Mouse (Mus musculus) liver (tissue): ENCODE results near the gene Kirrel3.

Experiments used
- DNase-seq: peaks from one replicate; pipeline ENCODE4 v3.0.0-alpha.2; 2020; ENCODE audit warnings: mixed read lengths

Kirrel3 gene

DNA sequence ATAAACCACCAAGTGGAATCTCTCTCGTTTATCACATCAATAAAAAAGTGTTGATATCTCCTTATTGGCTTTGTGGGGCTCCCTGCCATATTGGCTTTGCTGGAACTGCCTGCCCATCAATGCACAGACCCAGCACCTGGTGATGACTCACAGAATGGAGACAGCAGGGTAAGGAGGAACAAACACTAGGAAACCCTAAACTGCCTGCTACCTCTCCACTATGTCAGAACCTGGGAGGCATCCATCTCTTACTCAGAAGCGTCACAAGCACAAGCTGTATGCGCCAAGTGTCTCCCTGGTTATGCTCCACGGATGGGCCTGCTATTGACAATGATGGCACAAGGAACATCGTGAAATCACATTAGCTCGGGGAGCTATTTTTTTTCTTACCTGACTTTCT is 33.2 kb downstream of the Kirrel3 start:
- DNase-seq, result no peak

DNA sequence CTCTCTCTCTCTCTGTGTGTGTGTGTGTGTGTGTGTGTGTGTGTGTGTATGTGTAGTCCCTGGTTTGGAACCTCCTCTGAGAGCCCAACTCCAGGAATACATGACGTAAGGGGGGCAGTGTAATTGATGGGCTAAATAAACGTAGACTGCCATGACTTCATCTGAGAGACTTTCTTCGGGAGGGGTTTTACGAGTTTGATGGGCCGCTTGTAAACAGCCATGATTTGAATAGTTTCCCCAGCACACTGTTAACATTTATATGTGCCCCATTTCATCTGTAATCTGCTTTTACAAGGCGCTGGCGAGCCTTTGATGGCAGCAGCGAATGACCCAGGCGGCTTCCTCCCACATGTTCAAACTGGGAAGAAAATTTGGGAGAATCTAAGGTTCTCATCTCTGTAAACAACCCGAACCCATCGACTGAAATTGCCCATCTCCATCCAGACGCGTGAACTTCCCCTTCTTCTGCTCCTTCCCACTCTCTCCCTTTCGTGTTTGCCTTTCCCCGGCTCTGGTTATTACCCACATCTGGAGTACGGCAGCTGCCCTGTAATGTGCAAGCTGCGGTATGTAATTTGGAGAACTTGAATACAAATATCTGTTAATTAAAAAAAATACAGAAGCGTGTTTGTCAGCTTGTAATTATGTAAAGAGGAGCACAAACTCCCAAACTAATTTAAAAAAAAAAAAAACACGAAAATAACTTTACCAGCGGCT is 34.7 kb downstream of the Kirrel3 start:
- no peak for DNase-seq

DNA sequence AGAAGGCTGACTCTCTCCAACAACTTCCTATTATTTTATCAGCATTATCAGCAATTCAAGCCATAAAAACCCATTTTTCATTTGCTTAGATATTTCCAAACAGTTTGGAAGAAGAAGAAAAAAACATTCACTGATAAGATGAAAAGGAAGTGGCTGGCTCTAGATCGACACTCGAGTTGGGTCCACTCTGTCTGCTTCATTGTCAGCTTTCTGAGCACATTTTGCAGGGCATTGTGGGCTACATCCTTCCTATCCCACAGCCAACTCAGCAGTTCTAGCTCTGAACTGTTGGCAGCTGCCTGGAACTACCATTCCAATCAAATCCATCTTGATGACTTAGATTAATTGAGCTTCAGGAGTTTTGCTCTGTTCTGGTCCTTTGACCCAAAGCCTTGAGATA is 40.0 kb downstream of the Kirrel3 start:
- no peak for DNase-seq

DNA sequence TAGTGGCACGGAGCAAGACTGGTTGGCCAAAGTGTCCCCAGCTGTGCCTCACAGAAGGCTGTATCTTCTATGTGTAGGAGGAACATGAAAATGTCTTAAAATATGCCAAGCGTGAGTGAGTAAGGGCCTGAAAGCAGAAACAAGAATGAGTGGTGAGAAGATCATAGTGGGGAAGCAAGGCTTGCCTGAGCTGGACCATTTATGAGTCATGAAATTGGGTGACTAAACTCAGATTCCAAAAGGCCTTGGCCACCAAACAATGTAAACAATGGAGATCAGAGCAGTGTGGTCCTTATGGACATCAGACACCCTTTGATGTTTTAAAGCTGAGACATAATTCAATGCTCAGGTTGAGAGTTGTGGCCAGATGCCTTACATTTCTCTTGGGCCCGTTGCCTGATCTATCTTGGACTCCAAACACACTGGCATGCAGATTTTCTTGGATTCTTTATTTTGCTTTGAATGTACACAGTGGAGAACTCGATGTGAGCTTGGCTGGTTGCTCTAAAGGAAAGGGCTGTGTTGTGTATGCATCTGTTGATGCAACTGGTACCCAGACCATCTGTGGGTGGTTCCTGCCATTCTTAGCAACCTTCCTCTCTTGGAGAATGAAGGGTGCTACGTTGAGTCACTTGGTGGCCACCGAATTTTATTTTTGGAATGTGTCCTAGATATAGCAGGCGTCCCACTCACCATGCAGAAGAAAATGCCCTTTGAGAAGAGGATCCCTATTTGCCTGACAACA is 53.1 kb downstream of the Kirrel3 start:
- DNase-seq, result no peak

DNA sequence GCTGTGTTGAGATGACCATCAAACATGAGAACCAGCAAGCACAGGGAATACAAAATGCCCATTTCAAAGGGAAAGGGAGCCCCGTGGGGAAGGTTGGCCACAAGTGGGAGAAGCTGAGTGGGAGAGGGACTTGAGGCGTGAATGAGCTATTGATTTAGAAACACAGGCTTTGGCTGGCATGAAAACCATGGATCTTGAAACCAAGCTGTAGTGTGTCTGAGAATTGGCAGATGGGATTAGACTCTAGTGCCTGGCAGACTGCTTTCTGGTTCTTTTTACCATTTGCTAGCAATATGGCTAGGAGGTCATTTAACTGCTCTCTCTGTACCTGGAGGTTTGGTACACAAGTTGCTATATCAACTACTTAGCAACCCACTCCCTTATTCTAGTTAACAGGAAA is 56.2 kb downstream of the Kirrel3 start:
- no peak for DNase-seq

DNA sequence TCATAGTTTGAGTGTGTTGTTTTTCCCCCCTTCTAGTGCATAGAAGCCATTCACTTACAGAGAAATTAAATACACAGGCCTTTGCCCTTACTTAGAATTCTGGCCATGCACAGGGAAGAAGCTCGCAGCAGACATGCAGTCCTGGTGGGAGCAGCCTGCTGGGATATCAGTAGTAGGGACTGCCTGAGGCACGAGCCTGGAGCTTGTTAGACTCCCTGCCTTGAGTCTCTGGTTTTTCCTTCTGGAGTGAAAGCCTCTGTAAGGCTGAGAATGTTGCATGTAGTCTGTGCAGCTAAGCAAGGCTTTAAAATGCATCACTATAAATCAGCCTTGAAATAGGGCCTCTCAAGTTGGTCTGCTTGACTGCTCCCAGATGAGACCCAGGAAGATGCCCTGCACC is 70.0 kb downstream of the Kirrel3 start:
- no peak for DNase-seq

DNA sequence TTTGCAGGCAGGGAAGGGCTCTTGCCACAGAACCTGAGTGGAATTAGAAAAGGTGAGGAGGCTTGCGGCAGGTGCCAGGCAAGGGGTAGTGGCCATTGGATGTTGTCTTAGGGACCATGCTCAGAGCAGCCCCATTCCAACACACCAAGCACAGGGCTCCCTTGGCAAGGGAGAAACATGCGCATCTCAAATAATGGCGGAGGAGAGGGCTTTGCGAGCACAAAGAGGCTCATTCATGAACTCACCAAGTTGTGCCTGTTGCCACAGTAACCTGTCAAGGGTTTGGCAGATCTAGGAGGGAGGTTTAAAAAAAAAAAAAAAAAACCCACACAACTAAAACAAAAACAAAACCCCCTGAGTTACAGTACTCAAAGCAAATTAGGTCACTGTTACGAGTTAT is 72.2 kb downstream of the Kirrel3 start:
- DNase-seq, result no peak

DNA sequence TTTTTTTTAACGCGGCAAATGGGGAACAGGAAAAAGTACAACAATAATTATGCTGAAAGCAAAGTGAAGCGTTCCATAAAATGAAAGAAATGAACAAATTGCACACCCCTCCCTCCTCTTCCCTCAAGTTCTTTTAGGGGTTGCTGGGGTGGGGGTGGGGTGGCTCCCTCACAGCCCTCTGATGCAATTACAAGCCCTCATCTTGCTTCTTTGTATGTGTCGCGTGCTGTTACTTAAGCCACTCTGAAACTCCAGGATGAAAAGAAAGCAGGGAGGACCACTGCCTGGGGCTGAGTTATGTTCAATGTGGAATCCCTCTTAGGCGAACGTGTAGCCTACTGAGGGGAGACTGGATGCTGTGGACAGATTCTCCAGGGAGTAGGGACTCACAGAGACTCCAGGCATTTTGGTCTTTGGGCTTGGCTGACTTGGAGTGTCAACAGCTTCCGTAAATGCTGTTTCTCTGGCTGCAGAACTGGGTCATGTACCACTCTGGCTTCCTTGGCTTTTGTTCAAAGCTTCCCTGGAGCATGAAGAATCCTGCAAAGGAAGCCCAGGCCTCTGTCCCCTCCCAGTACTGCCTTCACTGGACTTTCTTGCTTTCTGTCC is 72.7 kb downstream of the Kirrel3 start:
- no peak for DNase-seq

DNA sequence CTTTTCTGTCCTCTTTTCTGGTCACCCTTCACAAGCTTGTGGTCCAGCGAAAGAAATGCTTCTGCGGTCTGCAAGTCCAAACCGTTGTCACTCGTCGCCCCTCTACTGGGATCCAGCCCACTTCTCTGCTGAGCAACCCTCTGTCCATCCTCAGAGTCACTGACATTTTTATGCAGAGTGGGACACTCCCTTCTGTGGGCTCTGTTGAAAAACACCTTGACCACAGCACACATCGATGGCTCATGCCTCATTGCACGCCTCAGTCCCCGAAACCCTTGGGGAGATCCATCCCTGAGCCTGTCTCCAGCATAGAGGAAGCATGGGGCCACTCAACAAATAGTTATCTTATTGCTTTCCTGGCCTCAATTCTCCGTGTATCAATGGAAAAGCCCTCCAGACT is 73.4 kb downstream of the Kirrel3 start:
- DNase-seq, result no peak

DNA sequence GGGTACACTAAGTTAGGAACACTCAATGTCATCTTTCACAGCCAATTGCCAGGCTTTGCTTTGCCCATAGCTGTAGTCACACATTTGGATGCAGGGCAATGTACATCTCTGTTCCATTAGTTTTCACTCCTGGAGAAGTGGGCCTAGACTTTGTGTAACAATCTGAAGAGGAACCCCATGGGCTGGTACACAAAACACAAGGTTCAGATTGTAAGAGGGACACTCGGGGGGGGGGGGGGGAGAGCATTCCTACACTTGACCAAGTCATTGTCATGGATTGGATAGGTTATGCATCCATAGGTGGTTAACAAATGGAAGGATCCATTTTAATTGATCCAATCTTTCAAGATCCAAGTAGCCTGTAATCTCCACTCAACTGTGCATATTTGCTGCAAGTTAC is 75.6 kb downstream of the Kirrel3 start:
- DNase-seq, result no peak

DNA sequence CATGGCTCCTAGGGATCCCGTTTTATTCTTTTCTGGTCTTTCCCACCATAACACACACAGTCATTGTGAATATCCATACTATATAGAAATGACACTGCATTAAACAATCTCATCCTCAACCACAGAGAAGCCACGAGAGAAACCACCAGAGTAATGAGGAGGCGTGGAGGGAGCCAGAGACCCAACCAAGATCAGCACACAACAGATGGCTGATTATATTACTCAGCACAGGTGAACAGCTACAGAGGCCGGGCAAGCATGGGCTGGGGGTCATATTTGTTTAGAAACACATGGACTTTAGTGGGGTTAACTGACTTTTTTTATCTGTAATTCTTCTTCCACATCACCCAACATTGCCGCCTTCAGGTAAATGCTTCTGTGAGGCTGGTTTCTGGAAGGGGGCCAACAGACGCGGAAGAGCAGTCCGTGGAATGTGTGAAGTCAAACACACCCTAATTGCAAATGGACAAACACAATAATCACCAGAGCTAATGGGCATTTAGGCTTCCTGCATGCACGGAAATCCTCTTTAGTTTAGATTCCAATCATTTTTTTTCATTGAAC is 76.8 kb downstream of the Kirrel3 start:
- DNase-seq, result no peak

DNA sequence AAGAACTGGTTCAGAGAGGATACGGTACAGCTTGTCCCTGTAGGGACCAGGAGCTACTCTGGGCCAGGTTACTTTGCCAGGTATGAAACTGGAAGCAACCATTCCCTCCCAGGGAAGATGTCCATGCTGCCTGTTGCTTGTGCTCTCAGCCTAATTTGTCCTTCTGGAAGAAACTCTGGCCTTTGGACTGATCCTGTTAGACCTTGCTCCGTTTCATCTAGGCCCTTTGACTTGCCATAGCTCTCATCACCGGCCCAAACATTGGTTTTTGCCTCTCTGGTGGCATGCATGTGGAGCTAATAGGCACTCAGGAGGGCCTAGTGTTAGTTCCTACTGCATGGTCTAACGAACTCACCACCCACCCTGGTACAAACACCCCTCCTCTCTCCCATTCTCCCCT is 88.2 kb downstream of the Kirrel3 start:
- no peak for DNase-seq

DNA sequence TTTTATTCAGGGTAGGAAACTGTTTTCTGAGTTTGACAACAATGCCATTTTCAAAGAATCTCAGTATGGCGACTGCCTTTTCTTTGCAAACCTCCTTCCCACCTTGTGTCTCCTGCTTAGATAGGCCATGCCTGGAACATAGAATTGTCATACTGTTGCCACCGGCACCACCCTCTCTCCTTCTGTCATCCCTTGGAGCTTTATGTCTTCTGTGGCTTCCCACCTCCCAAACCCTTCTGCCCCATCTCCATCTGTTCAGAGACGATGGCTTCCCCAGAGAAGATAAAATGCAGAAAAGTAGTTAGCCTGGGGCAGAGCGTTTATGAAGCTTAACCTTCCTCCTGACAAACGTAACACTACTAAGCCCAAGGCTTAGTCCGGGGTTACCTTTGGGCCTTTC is 88.9 kb downstream of the Kirrel3 start:
- DNase-seq, result no peak

DNA sequence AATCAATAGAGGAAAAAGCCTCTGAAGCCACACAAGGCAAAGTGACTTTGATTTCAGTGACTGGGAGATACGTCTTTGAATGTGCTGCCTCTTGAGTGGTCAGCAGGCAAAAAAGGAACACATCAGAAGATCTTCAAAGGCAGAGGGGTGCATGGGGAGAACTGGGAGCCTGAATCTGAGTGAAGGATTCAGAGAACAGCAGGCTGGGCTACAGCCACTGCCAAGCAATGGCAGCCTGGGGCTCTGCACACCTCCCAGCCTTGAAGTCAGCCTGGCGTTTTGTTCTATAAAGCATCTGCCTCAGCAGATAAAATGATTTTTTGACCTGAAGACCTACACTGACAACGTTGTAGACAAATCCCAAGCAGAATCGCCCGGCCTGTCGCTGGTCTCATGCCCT is 93.5 kb downstream of the Kirrel3 start:
- no peak for DNase-seq

DNA sequence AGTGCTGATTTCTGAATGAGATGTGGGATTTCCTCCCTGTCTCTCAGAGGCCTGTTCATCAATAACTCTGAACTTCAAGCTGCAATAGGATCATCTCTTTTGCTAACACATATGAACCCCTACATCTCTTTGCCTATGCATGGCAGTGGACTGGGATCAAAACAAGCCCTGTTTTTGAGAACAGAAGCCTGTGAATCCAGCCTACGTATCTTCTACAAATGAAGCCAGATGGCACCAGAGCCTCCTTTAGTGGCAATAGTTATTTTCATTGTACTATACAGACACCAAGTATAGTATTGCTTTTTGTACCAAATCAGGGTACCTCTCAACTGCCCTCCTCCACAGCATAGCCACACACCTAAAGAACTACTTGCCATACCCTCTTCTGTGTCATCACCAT is 94.4 kb downstream of the Kirrel3 start:
- DNase-seq, result no peak

DNA sequence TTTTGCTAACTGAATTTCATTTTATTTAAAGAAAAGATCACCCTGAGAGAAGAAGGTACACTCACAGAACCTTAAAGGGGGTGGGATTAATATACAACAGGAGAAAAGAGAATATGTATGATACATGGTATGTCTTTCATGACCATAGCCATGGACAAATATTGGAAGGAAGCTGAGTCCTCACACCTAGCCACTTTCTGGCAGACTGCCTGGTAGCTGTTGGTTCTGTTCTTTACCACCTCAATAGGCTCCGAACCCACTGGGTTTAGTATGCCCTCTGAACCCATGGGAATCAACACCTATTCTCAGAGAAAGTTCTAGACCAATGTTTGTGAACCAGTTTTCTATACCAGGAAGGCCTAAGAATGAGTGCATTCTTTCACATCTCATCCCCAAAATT is 96.8 kb downstream of the Kirrel3 start:
- no peak for DNase-seq

DNA sequence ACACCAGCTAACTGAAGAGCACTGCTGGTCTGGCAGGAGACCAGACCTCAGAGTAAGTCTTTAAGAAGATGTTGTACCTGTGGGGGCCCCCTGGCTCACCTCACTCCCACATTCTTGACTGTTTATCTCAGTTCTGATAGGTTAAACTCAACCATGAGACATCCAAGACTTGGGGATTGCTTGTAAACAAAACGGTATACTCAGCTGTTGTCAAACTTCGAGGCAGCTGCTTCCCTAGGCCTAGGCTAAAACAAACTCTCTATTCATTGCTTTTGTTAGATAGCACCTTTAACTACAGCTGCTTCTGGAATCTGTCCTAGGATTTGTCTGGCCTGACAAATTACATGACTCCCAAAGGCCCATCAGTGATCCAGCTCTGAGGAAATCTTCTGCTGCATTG is 99.8 kb downstream of the Kirrel3 start:
- DNase-seq, result no peak

DNA sequence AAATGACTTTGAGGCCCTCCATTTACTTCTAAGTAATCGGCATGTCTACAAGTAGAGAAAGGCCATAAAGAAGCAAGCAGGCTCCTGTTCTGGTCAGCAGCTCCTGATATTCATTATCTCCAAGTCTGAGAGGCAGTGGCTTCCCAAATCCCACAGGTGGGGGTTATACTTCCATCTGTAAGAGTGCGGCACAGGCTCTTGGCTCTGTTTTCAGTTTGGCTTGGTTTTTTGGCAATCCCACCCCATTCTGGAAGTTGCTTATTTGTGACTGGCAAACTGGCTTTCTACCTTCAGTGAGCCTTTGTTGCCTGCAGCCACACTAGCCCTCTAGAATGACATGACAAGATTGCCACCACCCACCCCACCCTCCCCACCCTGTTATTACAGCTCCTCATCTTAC is 100.4 kb downstream of the Kirrel3 start:
- no peak for DNase-seq

DNA sequence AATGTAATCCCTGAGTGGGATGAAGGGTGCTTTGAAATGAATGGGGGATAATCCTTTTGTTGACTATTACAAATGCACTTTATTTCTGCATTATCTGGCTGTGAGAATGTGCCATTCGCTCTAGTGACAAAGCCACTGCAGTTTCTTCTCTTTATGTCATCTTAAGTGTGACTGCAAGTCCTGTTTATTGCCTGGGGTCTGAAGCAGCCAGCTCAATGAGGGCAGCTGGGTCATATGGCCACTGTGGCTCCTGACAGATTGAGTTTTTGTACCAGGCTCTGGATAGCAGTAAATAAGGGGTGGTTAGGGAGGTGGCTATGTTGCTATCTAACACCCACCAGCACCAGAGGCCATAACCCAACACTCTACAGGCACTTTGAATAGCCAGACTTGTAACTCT is 104.1 kb downstream of the Kirrel3 start:
- DNase-seq, result no peak

DNA sequence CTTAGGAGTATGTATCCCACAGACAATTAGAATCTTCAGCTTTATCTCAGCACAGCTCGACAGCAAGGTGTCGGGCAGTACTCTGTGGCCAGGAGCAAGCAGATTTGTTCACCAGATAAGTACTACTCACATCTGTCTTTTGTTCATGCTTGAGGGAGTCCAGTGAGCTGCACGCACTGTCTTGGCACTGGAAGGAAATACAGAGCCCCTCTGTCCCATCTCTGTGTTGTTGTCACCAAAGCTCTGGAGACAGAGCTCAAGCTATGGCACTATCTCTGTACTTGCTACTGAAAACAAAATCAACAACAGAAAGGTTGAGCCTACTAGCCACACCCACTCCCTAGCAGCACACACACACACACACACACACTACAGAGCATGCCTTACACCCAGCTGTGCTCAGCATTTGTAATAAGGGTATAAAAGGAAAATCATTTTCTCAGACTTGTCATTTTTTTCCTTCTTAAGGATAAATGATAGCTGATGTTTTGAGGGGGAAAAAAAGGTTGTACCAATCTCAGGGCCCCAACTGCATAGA is 106.4 kb downstream of the Kirrel3 start:
- DNase-seq, result no peak

DNA sequence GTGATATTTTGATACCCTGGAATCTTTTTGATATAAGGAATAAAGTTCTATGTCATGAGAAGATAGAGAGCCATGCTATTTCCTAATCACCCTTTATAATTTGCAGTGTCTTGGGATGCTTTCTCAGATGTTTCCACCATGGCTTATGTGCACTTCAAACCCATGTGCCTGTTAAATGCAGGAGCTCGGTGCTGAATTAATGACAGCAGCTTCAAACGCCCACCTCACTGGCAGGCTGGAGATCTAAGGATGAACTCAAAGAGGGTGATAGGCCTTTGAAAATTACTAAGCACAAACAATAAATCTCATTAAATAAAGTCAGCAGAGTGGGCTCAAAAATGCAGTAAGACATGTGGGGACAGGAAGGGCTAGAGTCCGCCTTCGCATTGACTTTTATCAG is 108.2 kb downstream of the Kirrel3 start:
- DNase-seq, result no peak

DNA sequence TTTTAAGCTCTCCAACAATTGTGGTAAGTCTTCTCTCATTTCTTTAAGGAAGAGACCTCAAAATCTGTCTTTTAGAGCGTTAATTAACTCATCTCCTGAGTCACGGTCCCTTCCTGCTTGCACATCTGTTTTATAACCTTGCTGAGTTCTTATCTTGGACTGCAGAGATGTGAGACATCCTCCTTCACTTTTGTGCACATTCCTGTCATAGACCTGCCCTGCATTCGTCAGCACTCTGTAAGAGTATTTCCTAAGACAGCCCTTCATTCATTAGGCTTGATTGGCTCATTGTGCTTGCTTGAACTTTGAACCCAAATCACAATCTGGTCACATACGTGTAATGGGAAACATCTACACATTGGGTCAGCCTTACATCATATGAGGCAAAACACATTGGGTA is 114.6 kb downstream of the Kirrel3 start:
- DNase-seq, result no peak

DNA sequence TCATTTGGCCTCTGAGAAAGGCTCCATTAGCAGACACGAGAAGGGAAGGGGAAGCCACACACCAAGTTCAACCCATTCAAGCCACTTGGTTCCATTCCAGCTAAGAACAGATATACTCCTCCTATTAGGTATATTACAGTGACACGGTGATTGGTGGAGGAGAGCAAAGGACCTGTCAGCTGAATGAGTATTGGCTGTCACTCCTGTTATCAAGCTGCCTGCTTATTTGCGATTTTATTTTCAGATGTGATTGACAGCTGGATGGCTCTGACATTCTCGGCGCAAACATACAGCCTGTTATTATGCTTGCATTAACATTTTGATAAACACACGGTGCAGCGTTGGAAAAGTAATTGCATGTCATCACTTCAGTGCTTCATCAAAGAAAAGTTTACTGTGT is 118.1 kb downstream of the Kirrel3 start:
- DNase-seq, result no peak

DNA sequence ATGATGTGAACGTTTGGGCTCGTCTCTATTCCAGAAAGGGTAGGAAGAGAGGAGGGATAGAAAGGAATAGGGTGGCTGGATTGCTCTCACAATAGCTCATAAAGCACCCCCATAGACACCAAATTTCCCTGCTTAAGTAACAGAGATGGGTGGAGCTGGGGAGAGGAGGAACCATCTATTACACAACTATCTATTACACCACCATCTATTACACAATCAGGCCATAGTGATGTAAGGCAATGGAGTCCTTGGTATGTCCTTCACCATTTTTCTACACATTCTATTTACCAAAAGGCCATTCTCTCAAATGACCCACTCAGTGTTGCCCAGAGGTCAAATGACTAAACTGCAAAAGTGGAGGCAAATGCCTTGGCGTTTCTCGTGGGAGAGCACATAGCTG is 119.2 kb downstream of the Kirrel3 start:
- no peak for DNase-seq
